ENCODE assay signal across 21 mouse cellular contexts in genomic region chr15:74059564-74059963, GRCm38 (mm10).
DNase-seq lines count a peak whose midpoint lies in the region; ATAC-seq and TF ChIP-seq lines count a peak whose summit lies in the region.
"Had no signal": no experiment of that assay in that cellular context is flagged by ENCODE, and none has a peak within 500 bp of the region (broad histone marks: within the 10 kb centered on the region; RNA-seq: fewer than 3 reads in every experiment).

No protein-coding gene starts in this region.

- no peak for TF ChIP-seq CTCF in forebrain, postnatal 0 days (IDR thresholded peaks at IDR 0.05; ENCODE audit: low read depth)
- TF ChIP-seq CTCF in midbrain, postnatal 0 days (IDR thresholded peaks at IDR 0.05): no peak
- TF ChIP-seq CTCF in heart, adult 2 months (IDR thresholded peaks at IDR 0.05): no peak

- H3K9me3 ChIP-seq in forebrain, postnatal 0 days (ENCODE audit: low read length): no peaks in the 10 kb centered on the region
- no peaks in the 10 kb centered on the region for H3K9me3 ChIP-seq in forebrain, embryonic 12.5 days
- H3K9me3 ChIP-seq in midbrain, postnatal 0 days (ENCODE audit: low read length): no peaks in the 10 kb centered on the region
- no peaks in the 10 kb centered on the region for H3K9me3 ChIP-seq in midbrain, embryonic 10.5 days (replicated peaks)
- H3K9me3 ChIP-seq: embryonic facial prominence, embryonic 15.5 days; forebrain, embryonic 10.5 days; heart, embryonic 15.5 days; hindbrain, embryonic 15.5 days; limb, embryonic 10.5 days; neural tube, embryonic 12.5 days had no signal

- 56% methylated on average over 6 of the region's 6 CpGs for WGBS in forebrain, postnatal 0 days
- 91% methylated on average over 6 of the region's 6 CpGs for WGBS in forebrain, embryonic 12.5 days
- 78% methylated on average over 6 of the region's 6 CpGs for WGBS in midbrain, postnatal 0 days
- 92% methylated on average over 6 of the region's 6 CpGs for WGBS in midbrain, embryonic 10.5 days
- 73% methylated on average over 6 of the region's 6 CpGs for WGBS in heart, adult 2 months

- ATAC-seq in forebrain, postnatal 0 days: 0 out of 2 replicates have a peak, but pooled peaks have one; percentile 17
- no peak for ATAC-seq in forebrain, embryonic 12.5 days (ENCODE audit: low FRiP score)
- ATAC-seq in midbrain, postnatal 0 days (ENCODE audit: low FRiP score): no peak

- H3K4me1 ChIP-seq in forebrain, postnatal 0 days (ENCODE audit: insufficient read depth): no peaks in the 10 kb centered on the region
- H3K4me1 ChIP-seq in forebrain, embryonic 12.5 days: peaks cover 20% of the 10 kb centered on the region
- H3K4me1 ChIP-seq in midbrain, postnatal 0 days (ENCODE audit: insufficient read depth, low read length): no peaks in the 10 kb centered on the region
- peaks cover 15% of the 10 kb centered on the region for H3K4me1 ChIP-seq in midbrain, embryonic 10.5 days
- no peaks in the 10 kb centered on the region for H3K4me1 ChIP-seq in heart, adult 2 months (ENCODE audit: control insufficient read depth, insufficient read depth, low read length)
- H3K4me1 ChIP-seq: embryonic facial prominence, embryonic 15.5 days; heart, embryonic 15.5 days; limb, embryonic 10.5 days; neural tube, embryonic 12.5 days had no signal

- intact Hi-C loops in heart, adult 2 months (cut with DNase I): no loop called here

- H3K27me3 ChIP-seq in forebrain, postnatal 0 days (ENCODE audit: insufficient read depth, low read length): no peaks in the 10 kb centered on the region
- H3K27me3 ChIP-seq in forebrain, embryonic 12.5 days: no peaks in the 10 kb centered on the region
- no peaks in the 10 kb centered on the region for H3K27me3 ChIP-seq in midbrain, postnatal 0 days (ENCODE audit: insufficient read depth, low read length)
- 0 out of 2 replicates have a peak, but pooled peaks cover 3% of the 10 kb centered on the region for H3K27me3 ChIP-seq in midbrain, embryonic 10.5 days (ENCODE audit: low read depth, poor library complexity, severe bottlenecking)
- H3K27me3 ChIP-seq in heart, adult 2 months (ENCODE audit: control insufficient read depth, insufficient read depth, low read length): no peaks in the 10 kb centered on the region
- H3K27me3 ChIP-seq: embryonic facial prominence, embryonic 15.5 days; heart, embryonic 15.5 days; hindbrain, embryonic 15.5 days; neural tube, embryonic 12.5 days had no signal

- H3K79me2 ChIP-seq in heart, adult 2 months (replicated peaks; ENCODE audit: control insufficient read depth, insufficient read depth, low read length): no peaks in the 10 kb centered on the region

- TF ChIP-seq EP300 in heart, adult 2 months (IDR thresholded peaks at IDR 0.05; ENCODE audit: insufficient read depth, low read depth, low read length): no peak

- H3K9ac ChIP-seq in forebrain, postnatal 0 days: no peak overlapping the region
- no peak overlapping the region for H3K9ac ChIP-seq in forebrain, embryonic 12.5 days
- no peak overlapping the region for H3K9ac ChIP-seq in midbrain, postnatal 0 days (replicated peaks; ENCODE audit: low read length, poor library complexity, severe bottlenecking)
- no peak overlapping the region for H3K9ac ChIP-seq in heart, adult 2 months (ENCODE audit: low read depth, low read length)
- H3K9ac ChIP-seq: embryonic facial prominence, embryonic 15.5 days; heart, embryonic 15.5 days; hindbrain, embryonic 15.5 days; neural tube, embryonic 12.5 days had no signal

- H3K27ac ChIP-seq in forebrain, postnatal 0 days (ENCODE audit: low read depth, low read length): no peak overlapping the region
- no peak overlapping the region for H3K27ac ChIP-seq in forebrain, embryonic 12.5 days
- no peak overlapping the region for H3K27ac ChIP-seq in midbrain, postnatal 0 days (ENCODE audit: low read depth, low read length)
- H3K27ac ChIP-seq in midbrain, embryonic 10.5 days (replicated peaks): no peak overlapping the region
- H3K27ac ChIP-seq in heart, adult 2 months: no peak overlapping the region
- H3K27ac ChIP-seq: embryonic facial prominence, embryonic 15.5 days; forebrain, embryonic 10.5 days; heart, embryonic 15.5 days; hindbrain, embryonic 15.5 days; limb, embryonic 10.5 days; neural tube, embryonic 12.5 days had no signal

- no peak for TF ChIP-seq POLR2A in heart, adult 2 months (IDR thresholded peaks at IDR 0.05; ENCODE audit: insufficient read depth, low read depth, low read length)

- H3K4me2 ChIP-seq in forebrain, postnatal 0 days (ENCODE audit: low read depth): no peak overlapping the region
- H3K4me2 ChIP-seq in forebrain, embryonic 12.5 days: no peak overlapping the region
- H3K4me2 ChIP-seq in midbrain, postnatal 0 days (ENCODE audit: low read depth, low read length, poor library complexity, severe bottlenecking): no peak overlapping the region
- H3K4me2 ChIP-seq: embryonic facial prominence, embryonic 15.5 days; heart, embryonic 15.5 days; hindbrain, embryonic 15.5 days; liver, embryonic 11.5 days; neural tube, embryonic 12.5 days had no signal

- no peaks in the 10 kb centered on the region for H3K36me3 ChIP-seq in forebrain, postnatal 0 days (ENCODE audit: insufficient read depth)
- no peaks in the 10 kb centered on the region for H3K36me3 ChIP-seq in forebrain, embryonic 12.5 days (replicated peaks)
- H3K36me3 ChIP-seq in midbrain, postnatal 0 days (ENCODE audit: insufficient read depth, low read length): no peaks in the 10 kb centered on the region
- H3K36me3 ChIP-seq in midbrain, embryonic 10.5 days: no peaks in the 10 kb centered on the region
- H3K36me3 ChIP-seq in heart, adult 2 months (ENCODE audit: control insufficient read depth, insufficient read depth, low read length): no peaks in the 10 kb centered on the region
- H3K36me3 ChIP-seq: embryonic facial prominence, embryonic 15.5 days; forebrain, embryonic 10.5 days; heart, embryonic 15.5 days; hindbrain, embryonic 15.5 days; limb, embryonic 10.5 days; neural tube, embryonic 12.5 days had no signal

- DNase-seq in forebrain, postnatal 0 days: peak; percentile 70
- peak; percentile 69 for DNase-seq in midbrain, postnatal 0 days (ENCODE audit: low spot score)
- DNase-seq in midbrain, embryonic 10.5 days (ENCODE audit: low spot score): no peak
- peak; percentile 80 to 82 for DNase-seq in cerebellum, adult 18-20 months
- peak; percentile 76 to 80 for DNase-seq in cerebellum, postnatal 36 days
- no peak for DNase-seq in adrenal gland, postnatal 4 days (ENCODE audit: low spot score in 2 of 2)
- no peak for DNase-seq in heart, adult 2 months
- DNase-seq: adrenal gland, adult 2 months; embryo, embryonic 11 days; kidney, adult 18-20 months; kidney, postnatal 10 days; lung, adult 2 months; lung, postnatal 36 days had no signal

- no peak overlapping the region for H3K4me3 ChIP-seq in forebrain, postnatal 0 days (ENCODE audit: low read depth, low read length)
- no peak overlapping the region for H3K4me3 ChIP-seq in forebrain, embryonic 12.5 days (replicated peaks)
- no peak overlapping the region for H3K4me3 ChIP-seq in midbrain, postnatal 0 days (ENCODE audit: low read depth, low read length)
- no peak overlapping the region for H3K4me3 ChIP-seq in midbrain, embryonic 10.5 days
- no peak overlapping the region for H3K4me3 ChIP-seq in heart, adult 2 months
- H3K4me3 ChIP-seq: embryonic facial prominence, embryonic 15.5 days; forebrain, embryonic 10.5 days; heart, embryonic 15.5 days; hindbrain, embryonic 15.5 days; limb, embryonic 10.5 days; neural tube, embryonic 12.5 days had no signal

Comparison
In these comparisons a context has a peak if more than half of its experiments do, and no peak if none do; other contexts are left out.
1. DNase-seq: peak in forebrain, postnatal 0 days (single experiment), midbrain, postnatal 0 days (single experiment), cerebellum, adult 18-20 months (2 of 2) and cerebellum, postnatal 36 days (2 of 2); none in midbrain, embryonic 10.5 days (single experiment), adrenal gland, postnatal 4 days (0 of 2) and heart, adult 2 months (0 of 2).